26 mouse cellular contexts compared by ENCODE assay signal in the genomic region with DNA sequence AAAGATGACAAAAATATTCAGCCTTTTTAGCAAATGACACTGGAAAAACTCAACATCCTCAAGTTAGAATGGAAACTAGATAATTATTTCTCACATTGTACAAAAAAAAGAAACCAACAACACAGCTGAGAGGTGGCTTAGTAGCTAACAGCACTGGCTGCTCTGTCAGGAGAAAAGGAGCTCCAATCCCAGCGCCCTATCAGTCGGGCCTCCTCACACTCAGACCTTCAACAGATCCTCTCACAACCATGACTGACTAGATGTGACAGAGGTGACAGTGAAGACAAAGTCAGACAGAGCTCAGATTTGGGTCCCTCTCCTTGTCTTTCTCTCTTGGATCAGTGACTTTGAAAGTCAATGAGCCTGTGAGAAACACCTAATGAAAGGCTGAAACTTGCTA.
"Had no signal": no experiment of that assay in that cellular context is flagged by ENCODE, and none has a peak within 500 bp of the region (broad histone marks: within the 10 kb centered on the region; RNA-seq: fewer than 3 reads in every experiment).

No protein-coding gene starts in this region.

- ATAC-seq: hindbrain, postnatal 0 days; intestine, embryonic 16.5 days; liver, embryonic 12.5 days had no signal

- H3K4me1 ChIP-seq: heart, embryonic 15.5 days; hindbrain, embryonic 13.5 days; hindbrain, embryonic 15.5 days; kidney, embryonic 15.5 days; limb, embryonic 15.5 days; liver, embryonic 12.5 days had no signal

- H3K27me3 ChIP-seq: heart, embryonic 13.5 days; heart, embryonic 15.5 days; hindbrain, embryonic 13.5 days; hindbrain, embryonic 15.5 days; kidney, embryonic 15.5 days; limb, embryonic 13.5 days; limb, embryonic 15.5 days; liver, embryonic 12.5 days had no signal

- H3K4me2 ChIP-seq: heart, embryonic 11.5 days; heart, embryonic 13.5 days; heart, embryonic 15.5 days; hindbrain, embryonic 13.5 days; hindbrain, embryonic 15.5 days; kidney, embryonic 15.5 days; limb, embryonic 13.5 days; limb, embryonic 15.5 days; liver, embryonic 12.5 days had no signal

- DNase-seq: gastrocnemius, postnatal 14 days; gastrocnemius, postnatal 36 days; heart, adult 11 months; heart, adult 2 months; heart, postnatal 14 days; heart, postnatal 36 days; kidney, adult 11 months; kidney, adult 2 months; kidney, adult 9 months; kidney, postnatal 14 days; kidney, postnatal 36 days; layer of hippocampus, adult 9-11 months; layer of hippocampus, postnatal 36 days; left cerebral cortex, postnatal 4 days had no signal

- H3K9ac ChIP-seq: heart, embryonic 13.5 days; heart, embryonic 15.5 days; hindbrain, embryonic 13.5 days; hindbrain, embryonic 15.5 days; kidney, embryonic 15.5 days; limb, embryonic 13.5 days; limb, embryonic 15.5 days; liver, embryonic 12.5 days had no signal

- H3K9me3 ChIP-seq: heart, embryonic 13.5 days; heart, embryonic 15.5 days; hindbrain, embryonic 13.5 days; hindbrain, embryonic 15.5 days; kidney, embryonic 15.5 days; limb, embryonic 13.5 days; limb, embryonic 15.5 days; liver, embryonic 12.5 days had no signal

- H3K4me3 ChIP-seq: heart, adult 2 months; heart, embryonic 13.5 days; heart, embryonic 15.5 days; hindbrain, embryonic 13.5 days; hindbrain, embryonic 15.5 days; kidney, embryonic 15.5 days; limb, embryonic 13.5 days; limb, embryonic 15.5 days; liver, embryonic 12.5 days had no signal

- H3K27ac ChIP-seq: heart, adult 2 months; heart, embryonic 13.5 days; heart, embryonic 15.5 days; hindbrain, embryonic 13.5 days; hindbrain, embryonic 15.5 days; hindbrain, postnatal 0 days; kidney, embryonic 15.5 days; kidney, postnatal 0 days; limb, embryonic 13.5 days; liver, embryonic 12.5 days had no signal
